Mouse (Mus musculus) cerebellum, adult 11-12 months (tissue): ENCODE measurements around the gene G3bp1.
A peak's percentile ranks its signal among the peaks of the same experiment; 100 is the strongest.

Experiments used
- DNase-seq: peaks from one replicate; pipeline ENCODE4 v3.0.0; 2022

The G3bp1 gene

GRCm38 (mm10) chr11:55465177-55465576 lies 4.3 kb upstream of the G3bp1 start:
- DNase-seq = no peak

- DNase-seq = peak; percentile 46
Observed at GRCm38 (mm10) chr11:55468012-55468411, 1.5 kb upstream of the G3bp1 start.

- DNase-seq = no peak
Observed at GRCm38 (mm10) chr11:55468611-55469047, 856 bp upstream of the G3bp1 start.

GRCm38 (mm10) chr11:55469923-55470691 lies 622 bp downstream of the G3bp1 start:
- no peak for DNase-seq

DNA sequence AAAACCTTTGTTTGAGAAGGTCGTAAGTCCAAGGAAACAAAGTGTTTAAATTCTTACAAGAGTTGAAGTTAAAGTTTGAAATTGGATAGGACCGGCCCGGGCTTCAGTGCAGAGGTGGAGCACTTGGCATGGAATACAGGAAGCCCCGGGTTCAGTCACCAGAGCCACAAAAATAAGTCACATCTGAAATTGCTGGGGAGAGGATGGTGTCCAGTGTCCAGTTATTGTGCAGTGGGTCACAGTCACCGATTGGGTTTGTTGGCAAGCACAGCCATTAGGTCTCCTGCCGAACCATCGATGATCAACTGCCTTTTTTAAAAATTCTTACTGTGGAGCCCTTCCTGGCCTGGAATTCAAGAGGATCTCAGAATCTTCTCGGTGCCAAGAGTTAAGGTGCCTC lies 1.3 kb downstream of the G3bp1 start:
- DNase-seq = peak; percentile 54

- no peak for DNase-seq
Observed at GRCm38 (mm10) chr11:55471467-55471866, 2.0 kb downstream of the G3bp1 start.

DNA sequence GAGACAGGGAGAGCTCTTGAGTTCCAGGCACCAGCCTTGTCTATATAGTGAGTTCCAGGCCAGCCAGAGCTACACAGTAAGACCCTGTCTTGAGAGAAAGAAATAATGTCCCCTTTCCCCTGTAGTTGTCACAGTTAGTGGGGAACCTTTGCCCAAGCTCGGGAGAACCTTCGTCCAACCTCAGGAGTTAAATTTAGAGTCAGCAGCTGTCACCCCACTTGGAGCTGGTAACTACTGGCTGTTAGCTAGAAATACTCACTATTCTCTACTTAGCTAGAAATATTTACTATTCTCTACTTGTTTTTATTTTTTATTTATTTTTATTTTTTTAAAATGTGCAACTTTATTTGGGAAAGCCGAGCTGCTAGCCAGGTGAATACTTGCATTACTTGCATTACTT lies 3.7 kb downstream of the G3bp1 start:
- DNase-seq = no peak

DNA sequence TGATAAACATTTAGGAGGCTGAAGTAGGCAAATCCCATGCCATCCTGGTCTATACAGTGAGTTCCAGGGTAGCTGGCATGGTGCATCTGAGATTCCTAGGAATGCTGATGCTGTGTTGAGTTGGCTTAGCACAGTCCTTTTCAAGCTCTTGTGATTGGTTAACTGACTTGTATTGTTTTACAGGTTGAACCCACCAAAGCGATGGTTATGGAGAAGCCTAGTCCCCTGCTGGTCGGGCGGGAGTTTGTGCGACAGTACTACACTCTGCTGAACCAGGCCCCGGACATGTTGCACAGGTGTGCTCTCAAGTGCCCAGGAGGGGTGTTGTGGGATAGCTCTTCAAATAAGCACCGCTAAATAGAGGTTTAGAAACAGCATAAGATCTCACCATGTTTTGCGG lies 16.0 kb downstream of the G3bp1 start:
- no peak for DNase-seq

GRCm38 (mm10) chr11:55496158-55496557 lies 26.7 kb downstream of the G3bp1 start:
- no peak for DNase-seq

DNA sequence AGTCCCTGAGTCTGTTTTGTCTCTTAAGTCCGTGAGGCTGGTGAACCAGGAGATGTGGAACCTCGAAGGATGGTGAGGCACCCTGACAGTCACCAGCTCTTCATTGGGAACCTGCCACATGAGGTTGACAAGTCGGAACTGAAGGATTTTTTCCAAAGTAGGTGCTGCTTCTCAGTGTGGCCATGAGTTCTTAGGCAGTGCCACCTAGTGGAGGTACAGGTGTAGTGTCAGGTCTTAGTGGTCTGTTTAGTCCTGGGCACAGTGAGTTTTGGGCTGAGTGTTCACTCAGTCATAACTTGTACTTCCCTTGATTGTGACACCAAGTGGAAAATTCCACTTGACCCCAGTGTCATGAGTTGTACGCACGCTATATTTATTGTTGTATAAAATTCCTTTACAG lies 28.4 kb downstream of the G3bp1 start:
- DNase-seq = peak; percentile 21

- DNase-seq = no peak
Observed at GRCm38 (mm10) chr11:55501955-55502531, 32.6 kb downstream of the G3bp1 start.

DNA sequence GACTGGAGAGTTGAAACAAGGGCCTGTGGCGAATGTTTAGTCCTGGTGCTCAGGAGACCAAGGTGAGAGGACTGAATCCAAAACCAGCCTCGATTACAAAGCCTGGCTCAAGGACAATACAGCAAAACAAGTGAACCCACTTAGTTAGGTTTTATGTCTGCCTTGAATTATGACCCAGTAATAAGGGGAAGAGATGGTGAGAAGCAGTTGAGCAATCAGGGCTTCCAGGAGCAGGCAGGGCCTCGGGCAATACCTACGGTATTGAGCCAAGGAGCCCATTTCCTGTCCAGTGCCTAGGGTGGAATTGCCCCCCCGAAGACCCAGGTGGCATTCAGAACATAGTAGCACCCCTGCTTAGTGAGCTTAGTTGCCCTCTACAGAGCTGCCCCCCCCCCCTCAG lies 33.4 kb downstream of the G3bp1 start:
- DNase-seq = no peak

DNA sequence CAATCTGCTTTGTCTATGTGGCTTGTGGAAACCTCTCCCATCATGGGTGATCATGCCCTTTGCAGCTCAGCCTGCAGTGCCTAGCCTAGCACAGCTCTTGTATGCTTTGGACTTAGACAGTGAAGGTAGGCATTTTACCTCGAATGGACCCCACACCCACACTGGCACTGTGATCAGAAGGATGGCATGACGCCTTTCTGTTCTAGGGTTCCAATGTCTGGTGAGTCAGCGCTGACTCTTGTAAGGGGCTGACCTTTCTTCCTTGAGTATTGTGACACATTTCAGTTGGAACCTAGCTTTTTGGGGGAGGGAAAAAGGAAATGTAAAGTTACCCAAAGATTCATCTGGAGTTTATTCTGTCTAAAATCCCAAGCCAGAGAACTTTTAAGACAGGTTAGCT lies 36.0 kb downstream of the G3bp1 start:
- DNase-seq = no peak

- DNase-seq = no peak
Observed at GRCm38 (mm10) chr11:55511374-55511773, 41.9 kb downstream of the G3bp1 start.

DNA sequence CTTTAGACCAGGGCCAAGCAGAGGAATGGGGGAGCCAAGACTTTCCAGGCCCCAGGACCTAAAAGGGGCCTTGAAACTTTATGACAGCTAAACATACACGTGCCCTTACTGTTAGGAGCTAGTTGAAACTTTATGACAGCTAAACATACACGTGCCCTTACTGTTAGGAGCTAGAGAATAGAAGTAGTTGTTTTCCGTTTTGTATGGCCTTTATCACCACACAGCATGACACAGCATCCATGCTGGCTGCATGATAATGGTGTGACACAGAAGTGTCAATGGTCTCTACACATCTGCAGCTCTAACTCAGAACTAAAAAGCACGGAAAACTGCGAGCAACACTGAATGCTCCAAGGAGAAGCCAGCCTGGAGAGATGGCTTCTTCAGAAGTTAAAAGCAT lies 48.2 kb downstream of the G3bp1 start:
- no peak for DNase-seq

DNA sequence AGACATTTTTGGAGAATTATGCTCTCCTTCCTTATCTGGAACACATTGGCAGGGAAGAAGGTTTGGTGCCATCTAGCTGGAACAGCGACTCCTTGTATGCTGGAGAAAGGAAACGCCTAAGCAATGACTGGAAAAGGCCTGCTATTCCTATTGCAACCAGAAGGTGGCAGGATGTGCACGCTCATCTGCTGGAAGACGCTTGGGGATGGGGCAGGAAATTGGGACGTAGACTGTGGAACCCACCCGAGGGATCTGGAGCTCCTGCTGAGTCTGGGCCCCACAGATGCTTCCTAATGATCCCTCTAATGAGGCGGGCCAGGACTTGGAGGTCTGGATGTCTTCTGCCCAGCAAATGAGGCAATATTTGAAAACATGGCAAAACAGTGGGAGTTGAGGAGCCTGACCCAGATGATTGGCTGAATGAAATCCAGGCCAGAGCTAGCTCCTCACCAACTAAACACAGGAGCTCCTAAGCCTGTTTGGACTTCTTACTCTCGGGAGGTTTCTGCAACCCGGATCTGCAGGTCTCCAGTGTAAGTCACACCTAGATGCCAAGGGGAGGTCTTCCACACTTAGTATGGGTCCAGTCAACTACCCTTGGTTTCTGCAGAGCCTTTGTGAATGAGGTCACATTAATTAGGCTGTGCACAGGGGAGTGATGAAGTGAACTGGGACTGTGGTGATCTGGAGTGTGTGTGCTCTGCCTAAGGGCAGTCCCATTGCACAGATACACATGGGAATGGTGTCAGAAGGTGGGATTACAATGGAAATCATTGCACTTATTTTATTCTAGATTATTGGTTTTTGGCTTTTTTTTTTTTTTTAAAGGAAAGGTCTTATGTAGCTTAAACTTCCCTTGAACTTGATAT lies 49.6 kb downstream of the G3bp1 start:
- peak; percentile 71 for DNase-seq

DNA sequence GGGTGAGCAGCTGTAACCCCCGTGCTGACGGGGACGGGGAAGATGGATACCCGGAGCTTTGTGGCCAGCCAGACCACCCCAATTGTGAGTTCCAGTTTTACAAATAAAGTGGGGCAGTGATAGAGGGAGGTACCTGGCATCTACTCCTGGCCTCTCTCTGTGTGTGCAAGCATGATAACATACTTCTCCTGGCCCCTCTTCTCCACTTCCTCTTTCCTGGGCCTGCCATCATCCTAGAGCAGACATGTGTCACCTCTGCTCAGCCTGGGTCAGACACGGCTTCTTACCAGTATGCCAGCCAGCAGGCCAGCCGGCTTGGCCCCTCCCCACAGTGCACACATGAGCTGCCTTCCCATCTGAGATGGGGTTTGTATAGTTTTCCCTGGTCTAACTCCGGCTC lies 61.3 kb downstream of the G3bp1 start:
- no peak for DNase-seq

DNA sequence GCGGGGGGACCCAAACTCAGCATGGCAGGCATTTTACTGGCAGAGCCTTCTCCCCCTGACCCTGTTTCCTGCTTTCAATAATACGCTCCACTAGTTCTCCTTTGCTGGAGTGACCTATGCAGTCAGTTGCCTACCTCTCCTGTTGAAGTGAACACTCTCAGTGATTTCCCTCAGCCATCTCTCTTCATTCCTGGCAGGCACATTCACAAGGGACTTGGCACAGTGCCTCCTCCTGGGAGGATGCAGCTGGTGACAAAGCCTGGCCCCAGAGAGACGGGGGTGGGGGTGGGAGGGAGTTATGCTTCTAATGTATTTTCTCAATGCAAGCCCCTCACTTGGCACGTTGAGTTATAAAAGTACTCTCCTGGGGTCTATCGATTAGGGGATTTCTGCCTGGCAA lies 63.9 kb downstream of the G3bp1 start:
- DNase-seq = peak; percentile 83

DNA sequence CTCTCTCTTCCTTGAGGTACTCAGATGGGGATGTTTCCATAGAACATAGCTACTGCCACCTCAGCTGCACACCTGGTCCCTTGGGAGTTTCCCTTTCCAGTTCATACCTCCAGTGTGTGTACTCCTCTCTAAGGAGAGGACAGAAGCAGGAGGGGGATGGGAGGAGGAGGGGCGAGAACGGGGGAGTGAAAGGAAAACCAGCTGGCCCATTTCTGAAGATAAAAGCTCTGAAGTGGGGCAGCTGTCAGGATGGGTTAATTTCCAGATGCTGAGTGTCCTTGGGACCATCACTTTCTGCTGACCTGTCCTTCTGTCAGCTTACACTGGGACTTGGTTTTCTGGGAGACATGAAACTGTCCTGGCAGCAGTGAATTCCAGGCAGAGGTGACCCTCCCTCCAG lies 65.3 kb downstream of the G3bp1 start:
- no peak for DNase-seq

DNA sequence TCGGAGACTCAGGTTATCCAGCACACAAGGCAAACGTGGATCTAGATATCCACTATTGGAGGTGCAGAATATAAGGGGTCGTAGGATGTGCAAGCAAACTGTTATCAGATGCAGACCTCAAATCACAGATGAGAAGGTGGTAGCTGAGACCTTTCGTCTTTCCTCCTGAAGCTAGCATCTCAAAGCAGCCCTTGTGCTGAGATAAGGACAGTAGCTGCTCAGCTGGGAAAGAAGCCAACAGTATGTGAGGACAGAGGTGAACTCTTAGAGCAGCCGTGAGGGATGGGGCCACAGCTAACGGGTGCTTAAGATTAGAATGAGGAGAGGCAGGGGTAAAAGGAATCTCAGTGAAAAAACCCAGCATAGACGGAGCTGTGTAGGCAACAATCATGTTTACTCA lies 72.6 kb downstream of the G3bp1 start:
- no peak for DNase-seq

DNA sequence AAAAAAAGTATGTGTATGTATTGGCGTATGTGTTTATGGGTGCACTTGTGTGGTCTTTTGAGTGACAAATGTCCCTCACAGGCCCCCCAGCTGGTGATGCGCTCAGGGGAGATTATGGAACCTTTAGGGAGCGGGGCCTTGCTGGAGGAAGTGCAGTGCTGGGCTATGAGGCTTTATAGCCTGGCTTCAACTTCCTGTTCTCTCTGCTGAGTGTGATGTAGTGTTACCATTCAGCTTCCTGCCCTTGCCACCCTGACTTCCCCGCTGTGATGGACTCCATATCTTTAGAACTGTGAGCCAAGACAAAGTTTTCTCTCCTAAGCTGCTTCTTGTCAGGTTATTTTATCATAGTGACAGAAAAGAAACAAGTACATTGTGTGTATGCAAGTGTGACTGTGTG lies 73.2 kb downstream of the G3bp1 start:
- DNase-seq = no peak

DNA sequence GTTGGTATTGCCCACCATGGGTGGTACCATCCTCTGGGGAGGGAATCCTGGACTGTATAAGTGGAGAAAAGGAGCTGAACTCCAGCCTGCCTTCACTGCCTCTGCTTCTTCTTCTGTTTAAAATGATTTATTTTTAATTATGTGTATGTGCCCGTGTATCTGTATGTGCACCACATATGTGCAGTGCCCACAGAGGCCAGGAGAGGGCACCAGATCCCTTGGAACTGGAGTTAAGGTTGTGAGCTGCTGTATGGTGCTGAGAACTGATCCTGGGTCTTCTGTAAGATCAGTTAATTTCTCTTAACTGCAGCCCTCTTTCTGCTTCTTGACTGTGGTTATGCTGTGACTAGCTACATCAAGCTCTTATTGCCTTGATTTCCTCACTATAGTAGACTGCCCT lies 76.2 kb downstream of the G3bp1 start:
- no peak for DNase-seq
